Mouse (Mus musculus): Measurements from ENCODE around the gene Nes.

Nes gene

GRCm38 (mm10) chr3:87984094-87984493 lies 13.2 kb downstream of the Nes start:
- DNase-seq = no peak

DNA sequence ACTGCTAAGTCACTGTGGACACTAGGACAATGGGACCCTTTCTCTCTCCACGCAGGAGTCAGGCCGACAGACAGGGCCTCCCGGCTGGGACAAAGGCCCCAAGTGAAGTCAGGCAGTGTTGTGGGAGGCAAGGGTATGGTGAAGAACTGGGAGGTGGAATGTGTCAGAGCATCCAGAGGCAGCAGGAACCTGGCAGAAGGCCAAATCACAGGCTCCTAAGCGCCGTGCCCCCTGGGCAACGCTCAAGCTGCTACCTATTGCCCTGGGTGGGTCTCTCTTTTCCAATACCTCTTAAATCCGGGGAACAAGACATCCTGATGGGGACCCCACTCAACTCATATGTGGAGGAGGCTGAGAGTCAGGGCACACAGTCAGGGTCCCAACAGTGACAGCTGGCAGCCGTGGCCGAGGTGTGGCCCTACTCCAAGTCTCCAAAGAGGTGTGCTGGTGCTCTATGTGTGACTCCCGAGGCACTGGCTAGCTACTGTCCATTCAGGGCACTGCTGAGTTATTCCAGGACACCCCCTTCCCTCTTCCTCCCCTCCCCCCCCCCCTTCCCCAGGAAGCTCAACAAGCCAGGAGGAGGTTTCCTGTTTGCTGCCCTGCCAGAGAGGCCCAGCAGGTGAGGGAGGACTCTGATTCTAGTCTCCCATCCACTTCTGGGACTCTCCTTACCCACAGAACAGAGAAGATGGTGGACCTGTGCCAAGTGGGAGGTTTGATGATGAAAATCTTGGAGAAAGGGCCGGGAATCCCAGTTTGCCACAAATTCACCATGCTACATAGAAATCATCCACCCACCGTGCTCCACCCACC lies 14.8 kb downstream of the Nes start:
- no peak for DNase-seq

GRCm38 (mm10) chr3:87986868-87987267 lies 16.0 kb downstream of the Nes start:
- DNase-seq = peak; percentile 82

- DNase-seq = no peak
Measured at GRCm38 (mm10) chr3:87987633-87988032, 16.8 kb downstream of the Nes start.

- DNase-seq = no peak
Measured at GRCm38 (mm10) chr3:87988068-87988467, 17.2 kb downstream of the Nes start.

GRCm38 (mm10) chr3:87989935-87990334 lies 19.1 kb downstream of the Nes start:
- no peak for DNase-seq

DNA sequence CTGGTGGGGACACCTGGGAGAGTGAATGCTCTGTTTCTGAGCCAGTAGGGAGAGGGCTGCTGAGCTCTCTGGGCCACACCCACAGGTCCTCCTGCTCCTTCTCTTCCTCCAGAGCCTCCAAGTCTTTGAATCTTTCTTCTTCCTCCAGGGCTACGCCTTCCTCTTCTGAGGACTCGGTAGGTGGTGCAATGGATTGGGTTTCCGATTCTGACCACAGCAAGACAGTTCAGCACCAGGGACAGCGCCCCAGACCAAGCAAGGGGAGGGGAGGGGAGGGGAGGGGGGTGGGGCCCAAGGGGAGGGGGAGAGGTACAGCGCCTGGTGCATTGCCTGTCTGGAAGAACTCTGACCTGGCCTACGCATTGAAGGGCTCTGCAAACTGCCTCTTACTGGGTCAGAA lies 22.6 kb downstream of the Nes start:
- no peak for DNase-seq

GRCm38 (mm10) chr3:87995331-87995730 lies 24.5 kb downstream of the Nes start:
- no peak for DNase-seq

DNA sequence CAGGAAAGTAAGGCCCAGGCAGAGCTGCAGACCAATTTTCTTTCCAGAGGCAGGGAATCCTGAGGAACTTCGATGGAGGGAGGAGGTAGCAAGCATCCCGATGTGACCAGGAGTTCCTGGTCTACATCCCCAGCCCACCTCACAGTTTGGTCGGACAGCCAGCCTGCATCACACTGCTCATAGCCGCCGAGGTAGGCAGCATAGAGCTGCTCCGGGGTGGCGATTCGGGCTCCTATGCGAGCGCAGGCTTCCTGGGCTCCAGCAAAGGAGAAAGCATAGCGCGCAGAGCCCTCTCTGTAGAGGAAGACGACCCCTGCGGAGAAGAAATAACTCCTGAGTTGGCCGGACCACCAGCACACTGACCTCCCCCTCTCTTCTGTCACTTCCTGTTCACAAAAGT lies 25.5 kb downstream of the Nes start:
- no peak for DNase-seq

DNA sequence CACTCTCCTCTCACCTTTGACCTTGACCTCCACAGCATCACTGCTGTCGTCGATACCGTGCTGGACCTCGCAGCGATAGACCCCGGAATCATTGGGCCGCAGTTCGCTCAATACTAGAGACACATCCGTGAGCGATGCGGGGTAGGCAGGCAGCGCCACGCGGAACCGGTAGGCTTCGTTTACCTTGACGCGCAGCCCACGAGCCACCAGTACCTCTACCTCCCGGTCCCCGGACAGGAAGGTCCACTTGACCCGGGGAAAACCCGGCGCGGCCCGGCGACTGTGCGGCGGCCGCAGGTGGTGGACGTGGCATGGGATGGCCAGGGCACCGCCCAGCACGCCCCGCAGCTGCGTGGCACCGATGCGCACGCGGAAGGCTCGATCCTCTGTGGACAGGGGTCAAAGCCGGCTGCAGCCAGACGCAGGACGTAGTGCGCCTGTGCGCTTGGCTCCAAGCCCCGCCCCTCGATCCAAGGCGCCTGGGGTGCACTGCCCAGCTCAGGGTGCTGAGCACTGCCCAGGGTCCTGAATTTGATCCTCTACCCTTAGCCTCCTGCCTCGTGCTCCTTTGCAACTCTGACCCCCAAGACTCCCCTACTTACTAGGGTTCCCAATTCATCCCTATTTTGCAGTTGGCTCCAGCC lies 26.2 kb downstream of the Nes start:
- DNase-seq = no peak

GRCm38 (mm10) chr3:87998747-87999146 lies 27.9 kb downstream of the Nes start:
- DNase-seq = no peak

DNA sequence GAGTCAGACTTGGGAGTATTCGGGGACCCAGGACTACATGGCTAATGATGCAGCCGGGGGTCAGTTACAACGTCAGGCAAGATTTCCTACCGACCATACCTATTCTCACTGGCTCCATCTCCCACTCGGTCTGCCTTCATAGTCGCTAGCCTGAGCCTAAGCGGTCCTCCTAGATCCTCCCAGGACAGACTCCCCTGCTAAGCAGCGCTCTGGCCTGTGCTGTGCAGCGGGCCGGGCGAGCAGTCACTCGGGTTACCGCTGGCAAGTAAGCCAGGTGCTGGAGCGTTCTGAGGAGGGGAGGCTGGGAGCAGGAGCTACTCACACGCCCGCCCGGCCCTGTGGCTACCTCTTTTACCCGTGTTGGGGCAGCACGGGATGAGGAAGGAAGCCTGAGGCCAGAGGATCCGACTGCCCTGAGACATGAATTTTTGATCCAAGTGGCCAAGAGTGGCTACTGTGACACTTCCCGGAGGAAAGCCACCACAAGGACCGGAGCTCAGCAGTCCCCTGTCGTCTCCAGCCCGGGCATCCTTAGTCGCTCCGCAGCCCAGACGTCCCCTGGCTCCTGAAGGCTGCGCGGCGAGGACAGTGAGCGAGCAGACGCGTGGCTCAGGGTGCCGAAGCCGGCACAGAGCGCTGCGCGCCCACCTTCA lies 28.5 kb downstream of the Nes start:
- no peak for DNase-seq

DNA sequence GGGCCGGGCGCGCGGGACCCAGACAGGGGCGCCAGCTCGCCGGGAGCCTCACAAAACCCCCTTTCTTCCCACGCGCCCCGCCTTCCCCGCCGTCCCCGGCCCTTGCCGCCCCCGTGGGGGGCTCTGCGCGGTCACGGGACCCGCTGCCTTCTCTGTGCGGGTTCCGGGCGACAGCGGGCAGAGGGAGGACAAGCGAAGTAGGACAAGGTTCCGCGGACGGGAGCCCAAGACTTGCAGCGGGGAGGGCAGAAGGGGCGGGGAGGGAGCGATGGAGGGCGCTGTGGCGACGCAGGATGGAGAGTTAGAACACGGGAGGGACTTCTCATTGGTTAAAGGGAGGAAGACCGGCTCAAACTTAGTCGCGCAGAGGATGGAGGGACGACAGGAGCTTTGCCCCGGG lies 29.3 kb downstream of the Nes start, which contains the start of gene Bcan:
Gene Bcan, minus strand, starts transcription at position 50 of the 400 bp plus-strand sequence.
- no peak for DNase-seq

DNA sequence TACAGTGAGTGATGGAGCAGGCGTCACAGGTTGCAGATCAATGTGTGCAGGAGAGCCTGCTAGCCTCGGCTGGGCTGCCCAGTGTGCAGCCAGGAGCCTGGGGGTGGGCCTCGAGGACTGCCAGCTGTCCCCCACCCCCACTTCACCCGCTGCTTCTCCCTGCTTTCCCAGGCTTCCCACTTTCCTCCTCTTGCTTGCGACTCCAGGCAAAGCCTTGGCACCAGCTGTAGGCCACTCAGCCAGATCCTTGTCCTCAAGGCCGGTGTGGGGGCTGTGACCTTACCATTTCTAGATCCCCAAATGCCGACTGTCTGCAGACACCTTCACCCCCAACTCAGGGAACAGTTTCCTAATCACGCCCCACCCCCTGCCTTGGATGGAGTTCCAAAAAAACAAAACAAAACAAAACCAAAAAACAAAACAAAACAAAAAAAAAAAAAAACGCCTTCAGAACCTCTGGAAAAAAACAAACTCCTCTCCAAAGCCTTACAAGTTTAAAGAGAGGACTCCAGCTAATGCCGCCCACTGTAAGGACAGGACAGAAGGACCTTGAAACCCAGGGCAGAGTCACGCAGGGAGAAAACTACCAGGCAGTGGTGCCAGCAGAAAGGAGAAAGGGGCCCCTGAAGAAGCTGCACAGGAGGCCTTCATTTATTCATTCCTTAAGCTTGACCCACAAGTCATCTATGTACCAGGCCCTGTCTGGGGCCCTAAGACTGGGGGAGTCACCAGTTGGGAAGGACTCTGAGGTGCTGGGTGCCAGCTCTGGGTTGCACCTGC lies 30.1 kb downstream of the Nes start:
- DNase-seq = no peak

DNA sequence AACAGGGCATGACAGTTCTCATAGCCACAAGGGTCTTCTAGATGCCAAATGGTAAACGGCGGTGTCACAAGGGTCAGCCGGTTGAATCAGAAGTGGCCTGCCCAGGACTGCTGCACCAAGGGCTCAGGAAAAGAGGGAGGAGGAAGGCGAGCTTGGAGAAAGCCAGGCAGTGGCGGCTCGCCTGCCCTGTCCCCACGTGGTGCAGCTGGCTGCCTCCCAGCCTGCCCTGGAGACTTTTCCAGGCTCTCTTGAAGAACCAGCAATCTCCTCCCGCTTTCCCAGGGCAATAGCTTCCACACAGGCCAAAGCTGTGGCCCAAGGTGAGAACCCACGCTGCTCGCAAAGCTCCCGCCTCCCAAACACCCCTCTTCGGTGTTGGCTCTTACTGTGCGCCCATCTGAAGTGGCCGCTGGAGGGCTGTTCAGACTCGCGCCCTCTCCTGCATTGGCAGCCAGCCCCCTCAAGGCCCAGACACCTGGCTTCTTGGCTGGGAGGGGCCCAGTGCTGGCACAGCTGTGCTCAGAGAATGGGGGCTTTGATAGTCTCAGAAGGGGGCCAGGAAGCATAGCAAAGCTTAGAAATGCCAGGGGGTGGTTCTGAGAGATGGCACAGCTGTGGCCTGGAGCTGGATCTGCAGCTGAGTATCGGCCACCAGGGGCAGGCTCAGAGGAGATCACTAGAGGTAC lies 31.6 kb downstream of the Nes start:
- no peak for DNase-seq

DNA sequence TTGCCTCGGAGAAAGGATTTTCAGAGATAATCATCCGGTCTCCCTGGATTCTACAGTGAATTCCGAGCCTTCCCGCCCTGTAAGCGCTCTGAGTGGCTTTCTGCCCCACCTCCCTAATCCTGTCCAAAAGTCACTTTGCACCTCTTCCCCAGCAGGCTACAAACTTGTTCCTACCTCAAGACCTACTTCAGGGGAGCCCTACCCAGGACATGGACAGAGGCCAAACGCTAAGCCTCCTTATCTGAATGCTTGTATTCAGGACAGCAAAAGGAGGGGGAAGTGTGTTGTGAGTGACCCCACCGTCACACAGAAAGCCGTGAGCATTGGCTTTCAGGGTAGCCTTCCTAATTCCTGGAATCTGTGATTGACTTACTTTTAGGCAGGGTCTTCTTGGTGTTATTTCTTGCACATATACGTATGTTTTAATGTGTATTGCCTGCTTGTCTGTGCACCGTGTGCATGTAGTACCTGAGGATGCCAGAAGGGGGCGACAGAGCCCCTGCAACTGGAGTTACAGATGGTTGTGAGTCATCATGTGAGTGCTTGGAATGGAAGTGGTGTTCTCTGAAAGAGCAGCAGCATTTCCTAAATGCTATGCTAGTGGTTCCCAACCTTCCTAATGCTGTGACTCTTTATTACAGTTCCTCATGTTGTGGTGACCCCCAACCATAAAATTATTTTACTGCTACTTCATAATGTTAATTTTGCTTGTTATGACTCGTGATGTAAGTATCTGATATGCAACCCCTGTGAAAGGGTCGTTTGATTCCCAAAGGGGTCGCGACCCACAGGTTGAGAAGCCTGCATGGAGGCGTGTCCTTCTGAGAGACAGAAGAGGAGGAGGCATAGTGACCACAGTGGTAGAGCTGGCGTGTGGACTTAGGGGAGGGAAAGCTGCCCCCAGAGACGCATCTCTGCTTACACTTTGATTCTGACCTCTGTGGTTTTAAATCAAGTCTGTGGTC lies 35.2 kb downstream of the Nes start:
- DNase-seq = no peak

DNA sequence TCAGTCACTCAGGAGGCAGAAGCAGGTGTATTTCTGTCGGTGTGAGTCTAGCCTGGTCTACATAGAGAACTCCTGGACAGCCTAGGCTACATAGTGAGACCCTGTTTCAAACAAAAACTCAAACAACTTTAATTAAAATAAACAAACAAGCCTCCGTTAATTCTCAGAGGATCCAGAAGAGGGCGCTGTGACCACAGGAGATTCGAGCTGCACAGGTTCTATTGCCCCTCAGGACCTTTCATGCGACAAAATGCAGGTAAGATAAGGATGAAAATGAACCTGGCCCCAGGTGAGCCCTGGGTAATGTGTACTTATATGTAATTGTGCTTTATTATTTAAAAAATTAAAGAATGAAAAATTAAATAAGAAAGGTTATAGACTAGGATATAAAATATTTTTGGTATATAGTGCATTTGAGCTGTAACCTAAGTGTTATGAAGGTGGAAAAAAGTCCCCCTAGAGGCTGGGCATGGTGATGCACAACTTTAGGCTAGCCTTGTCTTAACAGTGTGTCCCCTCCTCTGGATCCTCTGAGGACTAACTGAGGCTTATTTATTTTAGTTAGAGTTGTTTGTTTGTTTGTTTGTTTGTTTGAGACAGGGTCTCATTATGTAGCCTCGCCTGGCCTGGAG lies 39.9 kb downstream of the Nes start:
- no peak for DNase-seq

- DNase-seq = peak; percentile 92
Measured at GRCm38 (mm10) chr3:88022322-88023191, 51.7 kb downstream of the Nes start.

- no peak for DNase-seq
Measured at GRCm38 (mm10) chr3:88023192-88024074, 52.6 kb downstream of the Nes start.

All from cerebellum, adult 11 months (tissue).